Mouse (Mus musculus): ENCODE data around the gene Pspc1.

The Pspc1 gene

DNA sequence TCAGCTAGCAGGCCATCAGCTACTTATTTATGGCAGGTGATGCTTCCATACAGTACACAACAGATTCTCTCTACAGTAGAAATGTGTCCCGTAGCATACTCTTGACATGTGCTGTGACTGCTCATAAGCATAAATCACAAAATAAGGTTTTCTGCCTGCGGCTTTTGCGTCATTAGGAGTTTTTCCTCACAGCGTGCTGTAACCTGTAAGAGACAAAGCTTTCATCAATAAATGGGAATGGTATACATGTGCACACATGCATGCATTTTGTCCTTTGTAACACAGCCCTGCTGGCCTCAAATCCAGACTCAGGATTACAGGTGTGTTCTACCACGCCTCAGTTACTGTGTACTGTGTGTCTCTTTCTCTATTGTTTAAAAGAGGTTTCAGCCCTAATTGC is 80.3 kb downstream of the Pspc1 start:
- DNase-seq (ENCODE audit: extremely low spot score): no peak

DNA sequence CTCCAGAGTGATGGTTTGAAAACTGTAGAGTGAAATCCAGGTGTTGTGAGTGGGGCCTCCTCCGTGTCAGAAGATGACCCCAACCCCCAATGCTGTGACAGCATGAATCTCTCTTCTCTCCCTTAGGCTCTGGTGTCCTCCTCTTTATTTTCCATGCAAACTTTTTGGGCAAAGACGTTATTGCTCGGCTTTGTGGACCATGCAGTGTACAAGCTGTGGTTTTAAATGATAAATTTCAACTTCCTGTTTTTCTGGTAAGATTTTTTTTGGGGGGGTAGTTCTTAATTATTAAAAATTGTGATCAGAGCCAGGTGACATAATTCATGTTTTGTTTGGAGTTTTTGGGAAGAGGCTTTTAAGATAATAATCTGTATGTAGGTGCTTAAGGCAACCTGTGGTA is 82.6 kb downstream of the Pspc1 start:
- DNase-seq (ENCODE audit: extremely low spot score): no peak

DNA sequence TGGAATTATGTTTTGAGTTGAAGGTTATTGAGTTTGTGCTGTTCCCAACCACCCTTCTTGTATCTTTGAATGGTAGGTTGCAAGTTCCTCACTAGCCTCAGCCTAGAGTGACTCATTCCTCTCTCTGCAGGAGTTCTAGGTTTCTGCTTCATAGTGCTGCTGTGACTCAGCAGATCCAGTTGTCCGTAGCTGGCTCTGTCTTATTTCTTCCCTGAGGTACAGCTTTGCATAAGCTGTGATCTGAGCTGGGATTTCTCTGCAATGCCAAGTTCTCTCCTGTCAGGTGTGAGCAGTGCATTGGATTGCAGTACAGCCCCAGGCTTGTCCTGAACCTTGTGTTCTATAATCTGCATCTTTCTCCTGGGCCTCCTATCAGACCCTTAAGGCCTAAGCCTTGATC is 88.3 kb downstream of the Pspc1 start:
- DNase-seq (ENCODE audit: extremely low spot score): no peak

DNA sequence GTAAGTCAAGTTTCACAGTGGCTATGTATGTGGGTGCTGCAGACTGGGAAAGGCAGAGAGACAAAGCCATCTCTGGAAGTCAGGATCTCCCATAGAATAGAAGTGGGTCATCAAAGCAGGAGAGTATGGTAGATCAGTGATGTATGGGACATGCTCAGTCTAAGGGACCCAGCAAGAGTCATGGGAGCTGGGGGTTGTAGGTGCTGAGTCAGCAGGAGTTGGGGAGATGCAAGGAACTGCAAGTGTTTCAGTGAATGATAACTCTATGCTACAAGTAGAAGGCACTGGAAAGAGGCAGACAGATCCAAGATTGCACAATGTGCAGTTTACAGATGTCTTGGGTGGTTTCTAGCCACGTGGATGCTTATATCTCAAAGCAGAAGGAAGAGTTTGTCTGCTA is 89.0 kb downstream of the Pspc1 start:
- no peak for DNase-seq (ENCODE audit: extremely low spot score)

DNA sequence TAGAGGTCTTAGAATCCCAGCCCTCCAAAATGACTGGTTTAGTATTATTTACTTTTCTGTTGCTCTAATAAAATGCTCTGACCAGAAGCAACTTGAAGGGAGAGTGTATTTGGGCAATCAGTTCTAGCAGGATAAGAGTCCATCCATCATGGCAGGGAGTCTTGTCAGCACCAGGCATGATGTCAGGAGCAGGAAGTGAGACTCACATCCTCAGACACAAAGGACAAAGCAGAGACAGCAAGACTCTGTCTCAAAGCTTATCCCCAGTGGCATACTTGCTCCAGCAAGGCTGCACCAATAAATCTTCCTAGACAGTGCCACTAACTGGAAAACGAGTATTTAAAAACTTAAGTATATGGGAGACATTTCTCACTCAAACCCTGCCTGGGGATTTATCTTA is 92.7 kb downstream of the Pspc1 start:
- no peak for DNase-seq (ENCODE audit: extremely low spot score)
